Mouse (Mus musculus): ENCODE data around the gene Gsg1l. TPM values are rescaled to one million over a fixed set of nuclear protein-coding genes. Genes with fewer than 3 reads are reported as not detected.

Gene Gsg1l
- polyA plus RNA-seq, 1 experiment from 2014 or later, result 0.72 TPM

GRCm38 (mm10) chr7:125864026-125864425, 218.2 kb downstream of the Gsg1l start:
- WGBS, result 34% methylated on average over 1 of the region's 1 CpGs
- no peak overlapping the region for H3K4me3 ChIP-seq (replicated peaks; ENCODE audit: low read depth, low read length)
- peaks cover 6% of the 10 kb centered on the region for H3K4me1 ChIP-seq (replicated peaks; ENCODE audit: insufficient read depth, low read length)
- ATAC-seq (replicated peaks; ENCODE audit: low FRiP score, low read depth) (no peak), DNase-seq (ENCODE audit: low spot score) (peak; percentile 65)
- no peaks in the 10 kb centered on the region for H3K36me3 ChIP-seq (ENCODE audit: insufficient read depth, low read length)
- H3K27me3 ChIP-seq (ENCODE audit: insufficient read depth, low read length), result no peaks in the 10 kb centered on the region
- no peaks in the 10 kb centered on the region for H3K9me3 ChIP-seq (replicated peaks; ENCODE audit: low read length)
- no peak overlapping the region for H3K4me2 ChIP-seq (ENCODE audit: low read length)
- no peak for TF ChIP-seq CTCF (IDR thresholded peaks at IDR 0.05; ENCODE audit: low read depth)
- H3K9ac ChIP-seq (ENCODE audit: low read depth, low read length), result no peak overlapping the region
- no peak overlapping the region for H3K27ac ChIP-seq

- Histone ChIP-seq H3K27me3 (ENCODE audit: insufficient read depth, low read length) (no peaks in the 10 kb centered on the region), H3K9me3 (replicated peaks; ENCODE audit: low read length) (no peaks in the 10 kb centered on the region), H3K4me1 (replicated peaks; ENCODE audit: insufficient read depth, low read length) (peaks cover 5% of the 10 kb centered on the region), H3K9ac (ENCODE audit: low read depth, low read length) (no peak overlapping the region), H3K4me3 (replicated peaks; ENCODE audit: low read depth, low read length) (no peak overlapping the region), H3K4me2 (ENCODE audit: low read length) (no peak overlapping the region), H3K36me3 (ENCODE audit: insufficient read depth, low read length) (no peaks in the 10 kb centered on the region), H3K27ac (no peak overlapping the region)
- ATAC-seq (replicated peaks; ENCODE audit: low FRiP score, low read depth) (no peak), DNase-seq (ENCODE audit: low spot score) (no peak)
- TF ChIP-seq CTCF (IDR thresholded peaks at IDR 0.05; ENCODE audit: low read depth), result no peak
- WGBS, result 89% methylated on average over 9 of the region's 9 CpGs
Observed at GRCm38 (mm10) chr7:125860421-125860820, 221.8 kb downstream of the Gsg1l start.

GRCm38 (mm10) chr7:125859564-125859963, 222.6 kb downstream of the Gsg1l start:
- Histone ChIP-seq H3K9me3 (replicated peaks; ENCODE audit: low read length) (no peaks in the 10 kb centered on the region), H3K4me2 (ENCODE audit: low read length) (no peak overlapping the region), H3K9ac (ENCODE audit: low read depth, low read length) (no peak overlapping the region), H3K4me1 (replicated peaks; ENCODE audit: insufficient read depth, low read length) (0 out of 2 replicates have a peak, but pooled peaks cover 2% of the 10 kb centered on the region), H3K27me3 (ENCODE audit: insufficient read depth, low read length) (no peaks in the 10 kb centered on the region), H3K36me3 (ENCODE audit: insufficient read depth, low read length) (no peaks in the 10 kb centered on the region), H3K27ac (no peak overlapping the region), H3K4me3 (replicated peaks; ENCODE audit: low read depth, low read length) (no peak overlapping the region)
- 73% methylated on average over 3 of the region's 3 CpGs for WGBS
- no peak for ATAC-seq (replicated peaks; ENCODE audit: low FRiP score, low read depth)
- TF ChIP-seq CTCF (IDR thresholded peaks at IDR 0.05; ENCODE audit: low read depth), result no peak
- no peak for DNase-seq (ENCODE audit: low spot score)

GRCm38 (mm10) chr7:125847528-125847866, 234.7 kb downstream of the Gsg1l start:
- Histone ChIP-seq H3K9me3 (replicated peaks; ENCODE audit: low read length) (no peaks in the 10 kb centered on the region), H3K9ac (ENCODE audit: low read depth, low read length) (no peak overlapping the region), H3K27ac (no peak overlapping the region), H3K4me3 (replicated peaks; ENCODE audit: low read depth, low read length) (no peak overlapping the region), H3K4me1 (replicated peaks; ENCODE audit: insufficient read depth, low read length) (no peaks in the 10 kb centered on the region), H3K27me3 (ENCODE audit: insufficient read depth, low read length) (no peaks in the 10 kb centered on the region), H3K36me3 (ENCODE audit: insufficient read depth, low read length) (0 out of 2 replicates have a peak, but pooled peaks cover 8% of the 10 kb centered on the region), H3K4me2 (ENCODE audit: low read length) (no peak overlapping the region)
- 91% methylated on average over 2 of the region's 2 CpGs for WGBS
- DNase-seq (ENCODE audit: low spot score) (no peak), ATAC-seq (replicated peaks; ENCODE audit: low FRiP score, low read depth) (no peak)
- TF ChIP-seq CTCF (IDR thresholded peaks at IDR 0.05; ENCODE audit: low read depth), result no peak

GRCm38 (mm10) chr7:125846866-125847527, 235.2 kb downstream of the Gsg1l start:
- Histone ChIP-seq H3K4me1 (replicated peaks; ENCODE audit: insufficient read depth, low read length) (no peaks in the 10 kb centered on the region), H3K9ac (ENCODE audit: low read depth, low read length) (no peak overlapping the region), H3K9me3 (replicated peaks; ENCODE audit: low read length) (no peaks in the 10 kb centered on the region), H3K4me3 (replicated peaks; ENCODE audit: low read depth, low read length) (no peak overlapping the region), H3K4me2 (ENCODE audit: low read length) (no peak overlapping the region), H3K27me3 (ENCODE audit: insufficient read depth, low read length) (no peaks in the 10 kb centered on the region), H3K27ac (no peak overlapping the region), H3K36me3 (ENCODE audit: insufficient read depth, low read length) (0 out of 2 replicates have a peak, but pooled peaks cover 8% of the 10 kb centered on the region)
- ATAC-seq (replicated peaks; ENCODE audit: low FRiP score, low read depth) (no peak), DNase-seq (ENCODE audit: low spot score) (no peak)
- 78% methylated on average over 8 of the region's 8 CpGs for WGBS
- no peak for TF ChIP-seq CTCF (IDR thresholded peaks at IDR 0.05; ENCODE audit: low read depth)

GRCm38 (mm10) chr7:125845611-125846010, 236.6 kb downstream of the Gsg1l start:
- H3K36me3 ChIP-seq (ENCODE audit: insufficient read depth, low read length), result 0 out of 2 replicates have a peak, but pooled peaks cover 8% of the 10 kb centered on the region
- no peak overlapping the region for H3K9ac ChIP-seq (ENCODE audit: low read depth, low read length)
- no peak for DNase-seq (ENCODE audit: low spot score)
- H3K27me3 ChIP-seq (ENCODE audit: insufficient read depth, low read length), result no peaks in the 10 kb centered on the region
- WGBS, result 68% methylated on average over 1 of the region's 1 CpGs
- no peaks in the 10 kb centered on the region for H3K9me3 ChIP-seq (replicated peaks; ENCODE audit: low read length)
- no peak overlapping the region for H3K27ac ChIP-seq
- TF ChIP-seq CTCF (IDR thresholded peaks at IDR 0.05; ENCODE audit: low read depth), result no peak
- no peak for ATAC-seq (replicated peaks; ENCODE audit: low FRiP score, low read depth)
- H3K4me3 ChIP-seq (replicated peaks; ENCODE audit: low read depth, low read length), result no peak overlapping the region
- no peaks in the 10 kb centered on the region for H3K4me1 ChIP-seq (replicated peaks; ENCODE audit: insufficient read depth, low read length)
- no peak overlapping the region for H3K4me2 ChIP-seq (ENCODE audit: low read length)
